Mouse (Mus musculus) neutrophil, adult 5-6 weeks (primary cell): Measurements from ENCODE around the gene Fpgs. TPM values are rescaled to one million over a fixed set of nuclear protein-coding genes. Genes with fewer than 3 reads are reported as not detected.

Source experiments
- ATAC-seq: fragments of 151-379, 151-347 bp; 2 replicates; pipeline ENCODE4 v1.8.0; 2017; ENCODE audit warnings: mild to moderate bottlenecking, moderate TSS enrichment; ENCODE audit not compliant: insufficient number of reproducible peaks, poor library complexity, low FRiP score, severe bottlenecking; ENCODE audit errors: extremely low read depth
- total RNA-seq: library from RNA; stranded (forward); fragments of 200-1000 nt; gene quantifications from 2 replicates; pipeline ENCODE4 v1.2.3, GENCODE M21; 2017

Fpgs gene
- total RNA-seq, 1 experiment from 2014 or later, result 10.1 TPM

GRCm38 (mm10) chr2:32728463-32728862 lies 24.5 kb upstream of the Fpgs start:
- ATAC-seq, result no peak

- ATAC-seq, result peak; percentile 94
Observed at GRCm38 (mm10) chr2:32727435-32727834, 23.5 kb upstream of the Fpgs start.

GRCm38 (mm10) chr2:32724832-32725790 lies 21.2 kb upstream of the Fpgs start:
- no peak for ATAC-seq

GRCm38 (mm10) chr2:32724149-32724548 lies 20.2 kb upstream of the Fpgs start:
- ATAC-seq, result no peak

GRCm38 (mm10) chr2:32722581-32722980 lies 18.6 kb upstream of the Fpgs start:
- ATAC-seq, result no peak

- peak; percentile 18 for ATAC-seq
Observed at GRCm38 (mm10) chr2:32722046-32722445, 18.1 kb upstream of the Fpgs start.

GRCm38 (mm10) chr2:32720681-32721229 lies 16.8 kb upstream of the Fpgs start, which contains the start of gene Sh2d3c:
Gene Sh2d3c (plus strand): TSS chr2:32721055.
- no peak for ATAC-seq

- no peak for ATAC-seq
Observed at GRCm38 (mm10) chr2:32720053-32720452, 16.1 kb upstream of the Fpgs start.

- no peak for ATAC-seq
Observed at GRCm38 (mm10) chr2:32718761-32719160, 14.8 kb upstream of the Fpgs start.

- peak; percentile 55 for ATAC-seq
Observed at GRCm38 (mm10) chr2:32714987-32715425, 11.1 kb upstream of the Fpgs start.

- ATAC-seq, result no peak
Observed at GRCm38 (mm10) chr2:32714117-32714986, 10.4 kb upstream of the Fpgs start.

- peak; percentile 36 for ATAC-seq
Observed at GRCm38 (mm10) chr2:32712934-32713817, 9.2 kb upstream of the Fpgs start, which contains the start of gene Cdk9. Gene Cdk9 (minus strand): TSS chr2:32713076.

GRCm38 (mm10) chr2:32712586-32712933 lies 8.6 kb upstream of the Fpgs start:
- ATAC-seq, result peak; percentile 27; the same call in 1 of the 2 replicates

GRCm38 (mm10) chr2:32712108-32712551 lies 8.2 kb upstream of the Fpgs start:
- no peak for ATAC-seq

GRCm38 (mm10) chr2:32711301-32712056 lies 7.5 kb upstream of the Fpgs start:
- ATAC-seq, result no peak

GRCm38 (mm10) chr2:32710425-32710824 lies 6.5 kb upstream of the Fpgs start:
- ATAC-seq, result no peak

- ATAC-seq, result no peak
Observed at GRCm38 (mm10) chr2:32709521-32710137, 5.7 kb upstream of the Fpgs start.
